Mouse (Mus musculus): ENCODE measurements around the gene Xcl1. TPM values are rescaled to one million over a fixed set of nuclear protein-coding genes. Genes with fewer than 3 reads are reported as not detected.

Gene Xcl1
- polyA plus RNA-seq, 2 experiments = not detected

GRCm38 (mm10) chr1:164959787-164960385, 24.6 kb upstream of the Xcl1 start:
- DNase-seq (ENCODE audit: low read depth in 3 of 3, low spot score in 3 of 3) (no peak), ATAC-seq (ENCODE audit: insufficient read depth) (no peak)
- WGBS (ENCODE audit: insufficient replicate concordance) = 17% methylated on average over 11 of the region's 11 CpGs

GRCm38 (mm10) chr1:164959160-164959559, 23.8 kb upstream of the Xcl1 start:
- no peak for DNase-seq (ENCODE audit: low read depth in 3 of 3, low spot score in 3 of 3)

More at GRCm38 (mm10) chr1:164959787-164960385, 24.6 kb upstream of the Xcl1 start:
- TF ChIP-seq EP300 (IDR thresholded peaks at IDR 0.05; ENCODE audit: low read depth) = no peak
- TF ChIP-seq CTCF (IDR thresholded peaks at IDR 0.05; ENCODE audit: low read depth) = no peak
- no peaks in the 10 kb centered on the region for H3K9me3 ChIP-seq (ENCODE audit: control insufficient read depth, low read length)
- no peak overlapping the region for H3K4me3 ChIP-seq (ENCODE audit: insufficient read depth in 1 of 2, low read depth in 2 of 2, low read length in 2 of 2)
- no peak overlapping the region for H3K27ac ChIP-seq
- no peaks in the 10 kb centered on the region for H3K36me3 ChIP-seq (replicated peaks; ENCODE audit: control insufficient read depth, insufficient read depth, low read depth)
- H3K9ac ChIP-seq (replicated peaks) = no peak overlapping the region
- no peaks in the 10 kb centered on the region for H3K4me1 ChIP-seq (replicated peaks; ENCODE audit: control insufficient read depth in 2 of 2, insufficient read depth in 2 of 2, low read length in 1 of 2)
- no peaks in the 10 kb centered on the region for H3K27me3 ChIP-seq (ENCODE audit: control insufficient read depth, insufficient read depth, low read length)
- H3K4me2 ChIP-seq (ENCODE audit: low read depth) = no peak overlapping the region

GRCm38 (mm10) chr1:164957974-164958373, 22.6 kb upstream of the Xcl1 start:
- DNase-seq (ENCODE audit: low read depth in 3 of 3, low spot score in 3 of 3) (no peak), ATAC-seq (ENCODE audit: insufficient read depth) (no peak)
- Histone ChIP-seq H3K36me3 (replicated peaks; ENCODE audit: control insufficient read depth, insufficient read depth, low read depth) (no peaks in the 10 kb centered on the region), H3K27me3 (ENCODE audit: control insufficient read depth, insufficient read depth, low read length) (no peaks in the 10 kb centered on the region), H3K4me3 (ENCODE audit: insufficient read depth in 1 of 2, low read depth in 2 of 2, low read length in 2 of 2) (no peak overlapping the region), H3K4me2 (ENCODE audit: low read depth) (no peak overlapping the region), H3K4me1 (replicated peaks; ENCODE audit: control insufficient read depth in 2 of 2, insufficient read depth in 2 of 2, low read length in 1 of 2) (no peaks in the 10 kb centered on the region), H3K27ac (no peak overlapping the region), H3K9ac (replicated peaks) (no peak overlapping the region), H3K9me3 (ENCODE audit: control insufficient read depth, low read length) (no peaks in the 10 kb centered on the region)
- 70% methylated on average over 3 of the region's 3 CpGs for WGBS (ENCODE audit: insufficient replicate concordance)
- TF ChIP-seq CTCF (IDR thresholded peaks at IDR 0.05; ENCODE audit: low read depth) (no peak), EP300 (IDR thresholded peaks at IDR 0.05; ENCODE audit: low read depth) (no peak)

More at GRCm38 (mm10) chr1:164959160-164959559, 23.8 kb upstream of the Xcl1 start:
- WGBS (ENCODE audit: insufficient replicate concordance) = 55% methylated on average over 3 of the region's 3 CpGs
- Histone ChIP-seq H3K4me1 (replicated peaks; ENCODE audit: control insufficient read depth in 2 of 2, insufficient read depth in 2 of 2, low read length in 1 of 2) (no peaks in the 10 kb centered on the region), H3K4me2 (ENCODE audit: low read depth) (no peak overlapping the region), H3K27ac (no peak overlapping the region), H3K9ac (replicated peaks) (no peak overlapping the region), H3K27me3 (ENCODE audit: control insufficient read depth, insufficient read depth, low read length) (no peaks in the 10 kb centered on the region), H3K36me3 (replicated peaks; ENCODE audit: control insufficient read depth, insufficient read depth, low read depth) (no peaks in the 10 kb centered on the region), H3K9me3 (ENCODE audit: control insufficient read depth, low read length) (no peaks in the 10 kb centered on the region), H3K4me3 (ENCODE audit: insufficient read depth in 1 of 2, low read depth in 2 of 2, low read length in 2 of 2) (no peak overlapping the region)
- ATAC-seq (ENCODE audit: insufficient read depth) = no peak
- TF ChIP-seq CTCF (IDR thresholded peaks at IDR 0.05; ENCODE audit: low read depth) (no peak), EP300 (IDR thresholded peaks at IDR 0.05; ENCODE audit: low read depth) (no peak)

GRCm38 (mm10) chr1:164956725-164957399, 21.5 kb upstream of the Xcl1 start:
- no peak for TF ChIP-seq EP300 (IDR thresholded peaks at IDR 0.05; ENCODE audit: low read depth)
- TF ChIP-seq CTCF (IDR thresholded peaks at IDR 0.05; ENCODE audit: low read depth) = no peak
- H3K9me3 ChIP-seq (ENCODE audit: control insufficient read depth, low read length) = no peaks in the 10 kb centered on the region
- ATAC-seq (ENCODE audit: insufficient read depth) (no peak), DNase-seq (ENCODE audit: low read depth in 3 of 3, low spot score in 3 of 3) (no peak)
- no peak overlapping the region for H3K4me3 ChIP-seq (ENCODE audit: insufficient read depth in 1 of 2, low read depth in 2 of 2, low read length in 2 of 2)
- no peaks in the 10 kb centered on the region for H3K4me1 ChIP-seq (replicated peaks; ENCODE audit: control insufficient read depth in 2 of 2, insufficient read depth in 2 of 2, low read length in 1 of 2)
- 45% methylated on average over 3 of the region's 3 CpGs for WGBS (ENCODE audit: insufficient replicate concordance)
- no peaks in the 10 kb centered on the region for H3K27me3 ChIP-seq (ENCODE audit: control insufficient read depth, insufficient read depth, low read length)
- no peak overlapping the region for H3K9ac ChIP-seq (replicated peaks)
- H3K4me2 ChIP-seq (ENCODE audit: low read depth) = no peak overlapping the region
- H3K27ac ChIP-seq = no peak overlapping the region
- no peaks in the 10 kb centered on the region for H3K36me3 ChIP-seq (replicated peaks; ENCODE audit: control insufficient read depth, insufficient read depth, low read depth)

- TF ChIP-seq EP300 (IDR thresholded peaks at IDR 0.05; ENCODE audit: low read depth) (no peak), CTCF (IDR thresholded peaks at IDR 0.05; ENCODE audit: low read depth) (no peak)
- no peaks in the 10 kb centered on the region for H3K4me1 ChIP-seq (replicated peaks; ENCODE audit: control insufficient read depth in 2 of 2, insufficient read depth in 2 of 2, low read length in 1 of 2)
- WGBS (ENCODE audit: insufficient replicate concordance) = 49% methylated on average over 7 of the region's 7 CpGs
- H3K9ac ChIP-seq (replicated peaks) = no peak overlapping the region
- no peak overlapping the region for H3K4me3 ChIP-seq (ENCODE audit: insufficient read depth in 1 of 2, low read depth in 2 of 2, low read length in 2 of 2)
- ATAC-seq (ENCODE audit: insufficient read depth) (no peak), DNase-seq (ENCODE audit: low read depth in 3 of 3, low spot score in 3 of 3) (no peak)
- no peak overlapping the region for H3K4me2 ChIP-seq (ENCODE audit: low read depth)
- no peaks in the 10 kb centered on the region for H3K27me3 ChIP-seq (ENCODE audit: control insufficient read depth, insufficient read depth, low read length)
- H3K9me3 ChIP-seq (ENCODE audit: control insufficient read depth, low read length) = no peaks in the 10 kb centered on the region
- no peak overlapping the region for H3K27ac ChIP-seq
- no peaks in the 10 kb centered on the region for H3K36me3 ChIP-seq (replicated peaks; ENCODE audit: control insufficient read depth, insufficient read depth, low read depth)
Observed at GRCm38 (mm10) chr1:164955452-164956196, 20.3 kb upstream of the Xcl1 start.

Measured in liver, embryonic 14.5 days (tissue).